Mouse (Mus musculus): ENCODE data around the gene Hmgcl. TPM values are rescaled to one million over a fixed set of nuclear protein-coding genes. Genes with fewer than 3 reads are reported as not detected.
A peak's percentile ranks its signal among the peaks of the same experiment; 100 is the strongest.
"Not testable (repeated sequence)": the region's sequence is repeated elsewhere in the genome, so short reads cannot be mapped to it uniquely, and the experiment has no call there.

Hmgcl gene
- polyA plus RNA-seq, 1 experiment from 2014 or later, result 96.7 TPM

DNA sequence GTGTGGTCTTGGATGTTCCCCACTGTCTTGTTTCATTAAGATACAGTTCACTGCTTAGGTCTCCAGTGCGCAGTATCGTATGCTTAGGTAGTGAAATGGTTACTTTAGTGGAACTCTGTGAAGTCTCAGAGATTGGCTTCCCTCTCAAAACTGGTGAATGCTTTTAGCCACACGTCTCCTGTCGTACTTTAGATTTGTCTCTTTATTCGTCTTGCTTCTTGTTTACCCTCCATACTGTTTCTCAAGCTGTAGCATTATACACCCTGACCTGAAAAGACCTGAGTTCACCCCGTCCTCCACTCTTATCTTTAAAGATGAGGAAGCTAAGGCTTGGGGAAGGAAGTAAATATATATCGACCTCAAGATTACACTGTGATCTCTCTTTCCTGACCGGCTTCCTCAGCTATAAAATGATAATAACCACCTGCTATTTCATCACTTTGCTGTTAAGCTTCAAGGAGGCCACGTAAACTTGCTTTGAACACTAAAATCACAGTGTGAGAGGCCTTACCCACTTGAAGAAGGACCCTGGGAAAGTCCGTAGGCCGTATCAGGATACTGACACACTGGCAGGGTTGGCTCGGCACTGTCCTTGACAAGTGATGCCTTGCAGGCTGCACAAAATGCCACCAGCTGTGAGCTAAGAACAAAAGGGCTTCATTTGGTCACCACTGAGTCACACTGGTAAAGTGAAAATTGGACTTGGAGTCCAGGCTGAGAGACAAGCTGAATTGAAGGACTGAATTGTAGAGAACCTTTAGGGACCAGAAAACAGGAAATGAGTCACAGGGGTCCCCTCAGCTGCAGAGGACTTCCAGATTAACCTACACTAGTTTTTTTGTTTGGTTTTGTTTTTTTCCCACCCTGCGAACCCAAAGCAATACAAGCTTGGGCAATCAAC is 26.9 kb downstream of the Hmgcl start:
- Histone ChIP-seq H3K36me3 (ENCODE audit: control insufficient read depth, insufficient read depth, low read length) (peaks cover 57% of the 10 kb centered on the region), H3K4me2 (ENCODE audit: low read length) (peak overlapping the region; percentile 93), H3K9me3 (ENCODE audit: control insufficient read depth, low read length) (no peaks in the 10 kb centered on the region), H3K4me3 (ENCODE audit: control insufficient read depth in 1 of 2, insufficient read depth in 1 of 2, low read depth in 1 of 2, low read length in 2 of 2) (peak overlapping the region; percentile 75 to 97), H3K27ac (replicated peaks in 1 of 2; ENCODE audit: control insufficient read depth in 1 of 2, insufficient read depth in 1 of 2, low read depth in 2 of 2, low read length in 2 of 2) (peak overlapping the region; percentile 15 to 23; a peak in 2 of 4 replicates), H3K9ac (ENCODE audit: low read length) (peak overlapping the region; percentile 96; the same call in 1 of the 2 replicates), H3K27me3 (ENCODE audit: control insufficient read depth, insufficient read depth, low read length) (no peaks in the 10 kb centered on the region), H3K4me1 (ENCODE audit: control insufficient read depth in 2 of 2, insufficient read depth in 2 of 2, low read length in 2 of 2) (peaks cover 11 to 12% of the 10 kb centered on the region in 2 experiments)
- WGBS, result 49% methylated on average over 13 of the region's 13 CpGs
- no peak for ATAC-seq (ENCODE audit: insufficient number of reproducible peaks, insufficient read depth, low FRiP score, low read depth)

- H3K4me3 ChIP-seq (ENCODE audit: control insufficient read depth in 1 of 2, insufficient read depth in 1 of 2, low read depth in 1 of 2, low read length in 2 of 2), result no peak overlapping the region
- H3K27ac ChIP-seq (replicated peaks in 1 of 2; ENCODE audit: control insufficient read depth in 1 of 2, insufficient read depth in 1 of 2, low read depth in 2 of 2, low read length in 2 of 2), result no peak overlapping the region
- H3K4me2 ChIP-seq (ENCODE audit: low read length), result no peak overlapping the region
- no peaks in the 10 kb centered on the region for H3K9me3 ChIP-seq (ENCODE audit: control insufficient read depth, low read length)
- H3K36me3 ChIP-seq (ENCODE audit: control insufficient read depth, insufficient read depth, low read length), result peaks cover 48% of the 10 kb centered on the region
- whole genome bisulfite sequencing, result 89% methylated on average over 12 of the region's 12 CpGs
- no peak for ATAC-seq (ENCODE audit: insufficient number of reproducible peaks, insufficient read depth, low FRiP score, low read depth)
- H3K9ac ChIP-seq (ENCODE audit: low read length), result no peak overlapping the region
- H3K4me1 ChIP-seq (ENCODE audit: control insufficient read depth in 2 of 2, insufficient read depth in 2 of 2, low read length in 2 of 2), result peaks cover 8 to 12% of the 10 kb centered on the region in 2 experiments
- H3K27me3 ChIP-seq (ENCODE audit: control insufficient read depth, insufficient read depth, low read length), result no peaks in the 10 kb centered on the region
Observed at GRCm38 (mm10) chr4:135976146-135976545, 29.9 kb downstream of the Hmgcl start.

DNA sequence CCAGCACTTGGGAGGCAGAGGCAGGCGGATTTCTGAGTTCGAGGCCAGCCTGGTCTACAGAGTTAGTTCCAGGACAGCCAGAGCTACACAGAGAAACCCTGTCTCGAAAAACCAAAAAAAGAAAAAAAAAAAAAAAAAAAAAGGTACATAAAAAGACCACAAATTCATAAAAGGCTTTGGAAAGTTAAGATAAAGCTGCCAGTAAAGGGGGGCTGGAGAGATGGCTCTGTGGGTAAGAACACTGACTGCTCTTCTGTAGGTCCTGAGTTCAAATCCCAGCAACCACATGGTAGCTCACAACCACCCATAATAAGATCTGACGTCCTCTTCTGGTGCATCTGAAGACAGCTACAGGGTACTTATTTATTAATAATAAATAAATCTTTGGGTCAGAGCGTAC is 34.0 kb downstream of the Hmgcl start:
- H3K36me3 ChIP-seq (ENCODE audit: control insufficient read depth, insufficient read depth, low read length), result peaks cover 73% of the 10 kb centered on the region
- not testable (repeated sequence) for H3K4me1 ChIP-seq (ENCODE audit: control insufficient read depth in 2 of 2, insufficient read depth in 2 of 2, low read length in 2 of 2); H3K4me2 ChIP-seq (ENCODE audit: low read length); H3K9ac ChIP-seq (ENCODE audit: low read length); H3K27ac ChIP-seq (replicated peaks in 1 of 2; ENCODE audit: control insufficient read depth in 1 of 2, insufficient read depth in 1 of 2, low read depth in 2 of 2, low read length in 2 of 2); ATAC-seq (ENCODE audit: insufficient number of reproducible peaks, insufficient read depth, low FRiP score, low read depth); H3K9me3 ChIP-seq (ENCODE audit: control insufficient read depth, low read length); H3K4me3 ChIP-seq (ENCODE audit: control insufficient read depth in 1 of 2, insufficient read depth in 1 of 2, low read depth in 1 of 2, low read length in 2 of 2); H3K27me3 ChIP-seq (ENCODE audit: control insufficient read depth, insufficient read depth, low read length)
- 96% methylated on average over 5 of the region's 5 CpGs for WGBS

DNA sequence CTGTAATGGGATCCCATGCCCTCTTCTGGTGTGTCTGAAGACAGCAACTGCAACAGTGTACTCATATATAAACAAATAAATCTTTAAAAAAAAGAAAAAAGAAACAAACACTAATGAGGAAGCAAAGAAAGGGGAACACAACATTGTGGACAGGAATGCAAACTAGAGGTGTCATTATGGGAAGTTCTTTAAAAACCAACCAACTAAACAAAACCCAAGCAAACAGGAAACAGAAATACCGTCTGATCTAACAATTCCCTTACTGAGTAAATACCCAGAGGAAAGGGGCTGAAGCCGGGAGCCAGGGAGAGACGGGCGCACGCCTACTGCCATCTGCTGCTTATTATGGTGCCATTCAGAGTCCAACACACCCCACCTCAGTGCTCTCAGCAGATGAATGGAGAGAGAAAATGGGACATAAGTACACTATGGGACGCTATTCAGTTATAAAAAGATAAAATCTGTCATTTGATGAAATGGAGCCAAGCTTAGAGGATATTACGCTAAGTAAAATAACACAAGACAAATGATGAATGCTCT is 35.3 kb downstream of the Hmgcl start:
- no peak for ATAC-seq (ENCODE audit: insufficient number of reproducible peaks, insufficient read depth, low FRiP score, low read depth)
- H3K27me3 ChIP-seq (ENCODE audit: control insufficient read depth, insufficient read depth, low read length), result no peaks in the 10 kb centered on the region
- H3K4me1 ChIP-seq (ENCODE audit: control insufficient read depth in 2 of 2, insufficient read depth in 2 of 2, low read length in 2 of 2), result peaks cover 5 to 10% of the 10 kb centered on the region in 2 experiments; a peak in 3 of 4 replicates
- H3K4me3 ChIP-seq (ENCODE audit: control insufficient read depth in 1 of 2, insufficient read depth in 1 of 2, low read depth in 1 of 2, low read length in 2 of 2), result no peak overlapping the region
- H3K4me2 ChIP-seq (ENCODE audit: low read length), result no peak overlapping the region
- no peaks in the 10 kb centered on the region for H3K9me3 ChIP-seq (ENCODE audit: control insufficient read depth, low read length)
- H3K36me3 ChIP-seq (ENCODE audit: control insufficient read depth, insufficient read depth, low read length), result peaks cover 62% of the 10 kb centered on the region
- H3K9ac ChIP-seq (ENCODE audit: low read length), result no peak overlapping the region
- H3K27ac ChIP-seq (replicated peaks in 1 of 2; ENCODE audit: control insufficient read depth in 1 of 2, insufficient read depth in 1 of 2, low read depth in 2 of 2, low read length in 2 of 2), result no peak overlapping the region
- WGBS, result 77% methylated on average over 7 of the region's 7 CpGs

DNA sequence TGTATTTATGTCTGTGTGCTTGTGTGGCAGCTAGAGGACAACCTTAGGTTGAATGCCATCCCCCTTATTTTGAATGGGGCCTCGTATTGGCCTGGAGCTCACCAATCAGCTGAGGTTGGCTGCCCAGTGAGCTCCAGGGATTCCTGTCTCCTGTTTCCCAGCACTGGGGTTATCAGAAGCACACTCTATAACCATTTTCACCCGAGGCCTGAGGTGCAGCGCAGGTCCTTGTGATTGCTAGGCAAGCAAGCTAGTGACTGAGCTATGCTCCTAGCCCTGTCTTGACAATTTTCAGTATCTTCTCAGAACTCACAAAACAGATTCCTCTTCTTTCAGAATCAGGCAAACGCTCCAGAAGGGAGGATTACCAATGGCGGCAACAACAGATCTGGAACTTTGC is 38.3 kb downstream of the Hmgcl start:
- Histone ChIP-seq H3K27ac (replicated peaks in 1 of 2; ENCODE audit: control insufficient read depth in 1 of 2, insufficient read depth in 1 of 2, low read depth in 2 of 2, low read length in 2 of 2) (no peak overlapping the region), H3K4me3 (ENCODE audit: control insufficient read depth in 1 of 2, insufficient read depth in 1 of 2, low read depth in 1 of 2, low read length in 2 of 2) (no peak overlapping the region)
- WGBS, result 75% methylated on average over 5 of the region's 5 CpGs

GRCm38 (mm10) chr4:135985193-135985592 is 38.9 kb downstream of the Hmgcl start:
- WGBS, result 80% methylated on average over 5 of the region's 5 CpGs
- Histone ChIP-seq H3K27ac (replicated peaks in 1 of 2; ENCODE audit: control insufficient read depth in 1 of 2, insufficient read depth in 1 of 2, low read depth in 2 of 2, low read length in 2 of 2) (no peak overlapping the region), H3K4me2 (ENCODE audit: low read length) (no peak overlapping the region), H3K9ac (ENCODE audit: low read length) (no peak overlapping the region), H3K9me3 (ENCODE audit: control insufficient read depth, low read length) (no peaks in the 10 kb centered on the region), H3K27me3 (ENCODE audit: control insufficient read depth, insufficient read depth, low read length) (no peaks in the 10 kb centered on the region), H3K4me3 (ENCODE audit: control insufficient read depth in 1 of 2, insufficient read depth in 1 of 2, low read depth in 1 of 2, low read length in 2 of 2) (no peak overlapping the region), H3K36me3 (ENCODE audit: control insufficient read depth, insufficient read depth, low read length) (peaks cover 43% of the 10 kb centered on the region), H3K4me1 (ENCODE audit: control insufficient read depth in 2 of 2, insufficient read depth in 2 of 2, low read length in 2 of 2) (peaks cover 5 to 10% of the 10 kb centered on the region in 2 experiments)
- no peak for ATAC-seq (ENCODE audit: insufficient number of reproducible peaks, insufficient read depth, low FRiP score, low read depth)

More for the DNA sequence above, 38.3 kb downstream of the Hmgcl start:
- H3K9ac ChIP-seq (ENCODE audit: low read length), result no peak overlapping the region
- ATAC-seq (ENCODE audit: insufficient number of reproducible peaks, insufficient read depth, low FRiP score, low read depth), result no peak
- H3K9me3 ChIP-seq (ENCODE audit: control insufficient read depth, low read length), result no peaks in the 10 kb centered on the region
- peaks cover 5 to 10% of the 10 kb centered on the region in 2 experiments for H3K4me1 ChIP-seq (ENCODE audit: control insufficient read depth in 2 of 2, insufficient read depth in 2 of 2, low read length in 2 of 2)
- no peaks in the 10 kb centered on the region for H3K27me3 ChIP-seq (ENCODE audit: control insufficient read depth, insufficient read depth, low read length)
- H3K36me3 ChIP-seq (ENCODE audit: control insufficient read depth, insufficient read depth, low read length), result peaks cover 43% of the 10 kb centered on the region
- H3K4me2 ChIP-seq (ENCODE audit: low read length), result no peak overlapping the region

GRCm38 (mm10) chr4:135985769-135986168 is 39.5 kb downstream of the Hmgcl start:
- ATAC-seq (ENCODE audit: insufficient number of reproducible peaks, insufficient read depth, low FRiP score, low read depth), result no peak
- peak overlapping the region in 1 of 2 experiments; percentile 99; a peak in 3 of 4 replicates for H3K4me3 ChIP-seq (ENCODE audit: control insufficient read depth in 1 of 2, insufficient read depth in 1 of 2, low read depth in 1 of 2, low read length in 2 of 2)
- no peaks in the 10 kb centered on the region for H3K27me3 ChIP-seq (ENCODE audit: control insufficient read depth, insufficient read depth, low read length)
- no peaks in the 10 kb centered on the region for H3K9me3 ChIP-seq (ENCODE audit: control insufficient read depth, low read length)
- peak overlapping the region; percentile 98 for H3K9ac ChIP-seq (ENCODE audit: low read length)
- 85% methylated on average over 7 of the region's 7 CpGs for WGBS
- peaks cover 40% of the 10 kb centered on the region for H3K36me3 ChIP-seq (ENCODE audit: control insufficient read depth, insufficient read depth, low read length)
- H3K4me2 ChIP-seq (ENCODE audit: low read length), result peak overlapping the region; percentile 91
- peaks cover 5 to 10% of the 10 kb centered on the region in 2 experiments for H3K4me1 ChIP-seq (ENCODE audit: control insufficient read depth in 2 of 2, insufficient read depth in 2 of 2, low read length in 2 of 2)
- no peak overlapping the region for H3K27ac ChIP-seq (replicated peaks in 1 of 2; ENCODE audit: control insufficient read depth in 1 of 2, insufficient read depth in 1 of 2, low read depth in 2 of 2, low read length in 2 of 2)
